Mouse (Mus musculus): ENCODE results near the gene Ackr1. TPM values are rescaled to one million over a fixed set of nuclear protein-coding genes. Genes with fewer than 3 reads are reported as not detected.

Gene Ackr1
- polyA plus RNA-seq, 1 experiment from 2014 or later = 1.3 TPM

Other genes starting within 250 kb of the Ackr1 start
- not detected in 2 replicates for gene Olfr1408, start 196.4 kb downstream of the Ackr1 start, polyA plus RNA-seq (2016; fragmentation: Nextera tagmentation; extraction: Ambion mirVana)
- gene Olfr1406, start 143.1 kb downstream of the Ackr1 start, polyA plus RNA-seq (2016; fragmentation: Nextera tagmentation; extraction: Ambion mirVana) = not detected in 2 replicates
- gene Olfr218, start 135.9 kb downstream of the Ackr1 start, polyA plus RNA-seq (2016; fragmentation: Nextera tagmentation; extraction: Ambion mirVana) = not detected in 2 replicates
- not detected in 2 replicates for gene Olfr1404, start 121.4 kb downstream of the Ackr1 start, polyA plus RNA-seq (2016; fragmentation: Nextera tagmentation; extraction: Ambion mirVana)
- not detected in 2 replicates for gene Fcer1a, start 106.5 kb downstream of the Ackr1 start, polyA plus RNA-seq (2016; fragmentation: Nextera tagmentation; extraction: Ambion mirVana)
- not detected in 2 replicates for gene Olfr418, start 67.7 kb downstream of the Ackr1 start, polyA plus RNA-seq (2016; fragmentation: Nextera tagmentation; extraction: Ambion mirVana)
- not detected in 2 replicates for gene Mptx2, start 56.0 kb downstream of the Ackr1 start, polyA plus RNA-seq (2016; fragmentation: Nextera tagmentation; extraction: Ambion mirVana)
- gene Aim2, start 17.1 kb upstream of the Ackr1 start, polyA plus RNA-seq (2016; fragmentation: Nextera tagmentation; extraction: Ambion mirVana) = 1.1 and 1.5 TPM in 2 replicates
- gene Cadm3, start 33.9 kb upstream of the Ackr1 start, polyA plus RNA-seq (2016; fragmentation: Nextera tagmentation; extraction: Ambion mirVana) = 0.50 and 0.61 TPM in 2 replicates
- not detected in 2 replicates for gene Ifi206, start 157.3 kb upstream of the Ackr1 start, polyA plus RNA-seq (2016; fragmentation: Nextera tagmentation; extraction: Ambion mirVana)
- not detected in 2 replicates for gene Ifi214, start 202.2 kb upstream of the Ackr1 start, polyA plus RNA-seq (2016; fragmentation: Nextera tagmentation; extraction: Ambion mirVana)

Measured in limb, embryonic 12.5 days (tissue).